Mouse (Mus musculus): ENCODE measurements at regions not wholly inside any gene's neighbourhood (a gene's known extent, or its start where the extent isn't known, plus 50 kb on each side); places are given as distances from the start of the nearest gene placed in this dataset.
"Not testable (repeated sequence)": the region's sequence is repeated elsewhere in the genome, so short reads cannot be mapped to it uniquely, and the experiment has no call there.

- H3K4me2 ChIP-seq (replicated peaks; ENCODE audit: low read depth, low read length), result no peak overlapping the region
- no peak overlapping the region for H3K27ac ChIP-seq (ENCODE audit: low read length)
- no peak for DNase-seq (ENCODE audit: low spot score)
- ATAC-seq, result no peak
- H3K4me1 ChIP-seq (ENCODE audit: insufficient read depth, low read depth, low read length), result no peaks in the 10 kb centered on the region
- no peak overlapping the region for H3K4me3 ChIP-seq (ENCODE audit: low read depth, low read length)
- no peak overlapping the region for H3K9ac ChIP-seq (replicated peaks; ENCODE audit: low read depth)
- H3K27me3 ChIP-seq (replicated peaks; ENCODE audit: insufficient read depth, low read length), result no peaks in the 10 kb centered on the region
- TF ChIP-seq CTCF (IDR thresholded peaks at IDR 0.05) (no peak), EP300 (IDR thresholded peaks at IDR 0.05) (no peak)
- H3K36me3 ChIP-seq (ENCODE audit: insufficient read depth, low read length), result no peaks in the 10 kb centered on the region
- H3K9me3 ChIP-seq (ENCODE audit: low read length), result no peaks in the 10 kb centered on the region
These were observed 398.2 kb upstream of the Tbl1xr1 start for GRCm38 (mm10) chr3:21678265-21678664.

DNA sequence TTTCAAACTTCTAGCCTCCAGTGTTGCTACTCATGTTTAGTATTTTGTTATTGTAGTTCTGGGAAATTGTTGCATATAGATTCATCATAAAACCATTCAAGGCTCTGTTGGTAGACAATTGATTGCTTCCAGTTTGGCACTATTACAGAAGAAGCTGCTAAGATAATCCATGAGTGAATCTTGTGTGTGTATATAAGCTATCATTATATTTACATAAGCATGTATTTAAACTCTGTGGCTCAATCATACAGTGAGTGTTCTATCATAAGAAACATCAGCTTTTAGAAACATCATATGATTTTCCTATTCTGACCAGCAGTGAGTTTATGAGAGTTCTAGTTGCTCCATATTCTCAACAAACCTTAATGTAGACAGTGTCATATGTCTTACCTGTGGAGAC, 397.7 kb upstream of the Tbl1xr1 start:
- Histone ChIP-seq H3K27ac (ENCODE audit: low read length) (no peak overlapping the region), H3K36me3 (ENCODE audit: insufficient read depth, low read length) (no peaks in the 10 kb centered on the region), H3K9me3 (ENCODE audit: low read length) (no peaks in the 10 kb centered on the region), H3K27me3 (replicated peaks; ENCODE audit: insufficient read depth, low read length) (no peaks in the 10 kb centered on the region), H3K4me3 (ENCODE audit: low read depth, low read length) (no peak overlapping the region), H3K4me2 (replicated peaks; ENCODE audit: low read depth, low read length) (no peak overlapping the region), H3K9ac (replicated peaks; ENCODE audit: low read depth) (no peak overlapping the region), H3K4me1 (ENCODE audit: insufficient read depth, low read depth, low read length) (no peaks in the 10 kb centered on the region)
- ATAC-seq, result no peak
- no peak for TF ChIP-seq EP300 (IDR thresholded peaks at IDR 0.05)
- no peak for TF ChIP-seq CTCF (IDR thresholded peaks at IDR 0.05)
- DNase-seq (ENCODE audit: low spot score), result no peak

DNA sequence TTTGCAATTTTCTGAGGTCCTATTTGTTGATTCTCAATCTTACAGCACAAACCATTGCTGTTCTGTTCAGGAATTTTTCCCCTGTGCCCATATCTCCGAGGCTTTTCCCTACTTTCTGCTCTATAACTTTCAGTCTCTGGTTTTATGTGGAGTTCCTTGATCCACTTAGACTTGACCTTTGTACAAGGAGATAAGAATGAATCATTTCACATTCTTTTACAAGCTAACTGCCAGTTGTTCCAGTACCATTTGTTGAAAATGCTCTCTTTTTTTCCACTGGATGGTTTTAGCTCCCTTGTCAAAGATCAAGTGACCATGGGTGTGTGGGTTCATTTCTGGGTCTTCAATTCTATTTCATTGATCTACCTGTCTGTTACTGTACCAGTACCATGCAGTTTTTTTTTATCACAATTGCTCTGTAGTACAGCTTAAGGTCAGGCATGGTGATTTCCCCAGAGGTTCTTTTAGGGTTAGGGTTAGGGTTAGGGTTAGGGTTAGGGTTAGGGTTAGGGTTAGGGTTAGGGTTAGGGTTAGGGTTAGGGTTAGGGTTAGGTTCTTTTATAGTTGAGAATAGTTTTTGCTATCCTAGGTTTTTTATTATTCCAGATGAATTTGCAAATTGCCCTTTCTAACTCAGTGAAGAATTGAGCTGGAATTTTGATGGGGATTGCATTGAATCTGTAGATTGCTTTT, 378.3 kb upstream of the Tbl1xr1 start:
- not testable (repeated sequence) for H3K4me3 ChIP-seq (ENCODE audit: low read depth, low read length); DNase-seq (ENCODE audit: low spot score); H3K9ac ChIP-seq (replicated peaks; ENCODE audit: low read depth); H3K27me3 ChIP-seq (replicated peaks; ENCODE audit: insufficient read depth, low read length); ATAC-seq; H3K36me3 ChIP-seq (ENCODE audit: insufficient read depth, low read length); H3K4me1 ChIP-seq (ENCODE audit: insufficient read depth, low read depth, low read length); H3K9me3 ChIP-seq (ENCODE audit: low read length); H3K4me2 ChIP-seq (replicated peaks; ENCODE audit: low read depth, low read length); H3K27ac ChIP-seq (ENCODE audit: low read length)
- 44% methylated on average over 1 of the region's 1 CpGs for WGBS

- H3K27me3 ChIP-seq (replicated peaks; ENCODE audit: insufficient read depth, low read length), result no peaks in the 10 kb centered on the region
- no peaks in the 10 kb centered on the region for H3K4me1 ChIP-seq (ENCODE audit: insufficient read depth, low read depth, low read length)
- TF ChIP-seq CTCF (IDR thresholded peaks at IDR 0.05), result no peak
- no peak for TF ChIP-seq EP300 (IDR thresholded peaks at IDR 0.05)
- no peak for ATAC-seq
- H3K27ac ChIP-seq (ENCODE audit: low read length), result no peak overlapping the region
- 94% methylated on average over 1 of the region's 1 CpGs for WGBS
- no peak overlapping the region for H3K9ac ChIP-seq (replicated peaks; ENCODE audit: low read depth)
- no peak overlapping the region for H3K4me3 ChIP-seq (ENCODE audit: low read depth, low read length)
- DNase-seq (ENCODE audit: low spot score), result no peak
- no peaks in the 10 kb centered on the region for H3K36me3 ChIP-seq (ENCODE audit: insufficient read depth, low read length)
- H3K4me2 ChIP-seq (replicated peaks; ENCODE audit: low read depth, low read length), result no peak overlapping the region
- no peaks in the 10 kb centered on the region for H3K9me3 ChIP-seq (ENCODE audit: low read length)
These were observed 376.9 kb upstream of the Tbl1xr1 start for GRCm38 (mm10) chr3:21699526-21699925.

DNA sequence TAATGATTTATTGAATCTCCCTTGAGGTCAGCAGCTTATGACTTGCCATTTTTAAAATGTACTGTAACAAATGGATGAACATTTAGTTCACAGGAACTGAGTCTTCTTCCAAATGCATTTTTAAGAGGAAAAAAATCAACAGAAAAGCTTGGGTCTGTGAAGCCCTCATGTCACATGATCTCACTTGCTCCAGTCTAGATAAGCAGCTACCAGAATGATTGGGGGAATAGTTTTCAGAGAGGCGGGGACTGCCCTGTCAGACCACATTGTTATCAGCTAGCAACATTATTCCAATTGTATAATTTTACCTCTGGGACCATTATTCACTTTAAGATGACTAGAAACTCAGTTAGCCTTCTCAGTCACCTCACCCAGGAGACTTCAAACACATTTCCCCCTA, 376.1 kb upstream of the Tbl1xr1 start:
- DNase-seq (ENCODE audit: low spot score), result no peak
- ATAC-seq, result no peak
- no peak overlapping the region for H3K4me3 ChIP-seq (ENCODE audit: low read depth, low read length)
- no peak overlapping the region for H3K9ac ChIP-seq (replicated peaks; ENCODE audit: low read depth)
- TF ChIP-seq EP300 (IDR thresholded peaks at IDR 0.05) (no peak), CTCF (IDR thresholded peaks at IDR 0.05) (no peak)
- no peaks in the 10 kb centered on the region for H3K4me1 ChIP-seq (ENCODE audit: insufficient read depth, low read depth, low read length)
- H3K27ac ChIP-seq (ENCODE audit: low read length), result no peak overlapping the region
- no peaks in the 10 kb centered on the region for H3K36me3 ChIP-seq (ENCODE audit: insufficient read depth, low read length)
- H3K9me3 ChIP-seq (ENCODE audit: low read length), result no peaks in the 10 kb centered on the region
- no peaks in the 10 kb centered on the region for H3K27me3 ChIP-seq (replicated peaks; ENCODE audit: insufficient read depth, low read length)
- WGBS, result 78% methylated on average over 1 of the region's 1 CpGs
- H3K4me2 ChIP-seq (replicated peaks; ENCODE audit: low read depth, low read length), result no peak overlapping the region

GRCm38 (mm10) chr3:21726747-21727505, 349.5 kb upstream of the Tbl1xr1 start:
- TF ChIP-seq EP300 (IDR thresholded peaks at IDR 0.05), result no peak
- TF ChIP-seq CTCF (IDR thresholded peaks at IDR 0.05), result no peak
- no peaks in the 10 kb centered on the region for H3K4me1 ChIP-seq (ENCODE audit: insufficient read depth, low read depth, low read length)
- H3K9me3 ChIP-seq (ENCODE audit: low read length), result no peaks in the 10 kb centered on the region
- no peaks in the 10 kb centered on the region for H3K36me3 ChIP-seq (ENCODE audit: insufficient read depth, low read length)
- WGBS, result 77% methylated on average over 4 of the region's 4 CpGs
- H3K9ac ChIP-seq (replicated peaks; ENCODE audit: low read depth), result no peak overlapping the region
- ATAC-seq (no peak), DNase-seq (ENCODE audit: low spot score) (no peak)
- H3K27ac ChIP-seq (ENCODE audit: low read length), result no peak overlapping the region
- H3K4me3 ChIP-seq (ENCODE audit: low read depth, low read length), result no peak overlapping the region
- no peaks in the 10 kb centered on the region for H3K27me3 ChIP-seq (replicated peaks; ENCODE audit: insufficient read depth, low read length)
- no peak overlapping the region for H3K4me2 ChIP-seq (replicated peaks; ENCODE audit: low read depth, low read length)
